Mouse (Mus musculus): ENCODE measurements around the gene Cited4. TPM values are rescaled to one million over a fixed set of nuclear protein-coding genes. Genes with fewer than 3 reads are reported as not detected.

The Cited4 gene
- polyA plus RNA-seq, 1 experiment from 2014 or later, result 1.5 TPM

DNA sequence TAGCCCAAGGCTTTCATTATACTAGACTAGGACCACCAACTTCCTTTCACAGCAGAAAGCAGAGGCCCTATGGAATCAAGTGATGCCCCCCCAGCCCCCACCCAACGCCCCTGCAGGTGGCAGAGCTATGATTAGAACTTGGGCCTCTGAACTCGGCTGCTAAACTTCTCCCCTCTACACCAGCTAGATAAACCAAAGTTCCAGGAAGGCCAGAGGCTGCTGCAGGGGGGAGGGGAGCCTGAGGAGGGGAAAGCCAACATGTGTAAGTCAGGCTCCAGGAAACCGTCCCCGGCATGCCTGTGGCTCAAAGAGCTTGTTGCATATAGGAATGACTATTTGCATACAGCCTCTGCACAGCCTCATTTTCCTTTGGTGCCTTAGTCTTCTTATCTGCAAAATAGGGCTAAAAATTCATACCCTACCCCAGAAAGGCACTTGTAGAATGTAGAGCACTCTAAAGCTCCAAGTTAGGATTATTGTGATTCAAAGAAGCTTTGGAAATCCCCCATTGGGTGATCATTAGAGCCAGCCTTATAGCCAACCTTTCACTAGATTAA is 1.1 kb upstream of the Cited4 start:
- Histone ChIP-seq H3K9me3 (no peaks in the 10 kb centered on the region), H3K27me3 (peaks cover 16% of the 10 kb centered on the region)

DNA sequence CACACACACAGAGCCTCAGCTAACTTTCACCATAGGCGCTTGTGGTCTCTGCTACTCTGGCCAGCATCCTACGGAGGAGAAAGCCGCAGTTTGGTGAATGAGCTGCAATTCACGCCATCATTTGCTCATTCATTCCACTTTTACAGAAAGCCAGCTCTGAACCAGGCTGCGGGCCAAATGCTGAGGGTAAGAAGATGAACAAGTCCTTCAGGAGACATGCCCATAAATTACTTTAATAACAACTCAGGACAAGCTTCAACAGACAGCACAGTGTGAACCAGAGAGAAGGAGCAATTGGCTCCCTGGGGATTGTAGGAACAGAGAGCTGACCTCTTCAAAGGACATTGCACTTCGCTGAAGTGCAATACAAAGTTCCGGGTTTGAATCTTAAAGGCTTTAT is 590 bp upstream of the Cited4 start:
- H3K9ac ChIP-seq, result no peak overlapping the region
- peaks cover 16% of the 10 kb centered on the region for H3K27me3 ChIP-seq
- no peak for ATAC-seq (ENCODE audit: low FRiP score, low read depth)
- H3K4me2 ChIP-seq, result peak overlapping the region; percentile 98; the same call in 1 of the 2 replicates
- H3K27ac ChIP-seq (replicated peaks), result no peak overlapping the region
- no peaks in the 10 kb centered on the region for H3K36me3 ChIP-seq
- WGBS, result 52% methylated on average over 7 of the region's 7 CpGs
- no peaks in the 10 kb centered on the region for H3K9me3 ChIP-seq
- no peak overlapping the region for H3K4me3 ChIP-seq
- peaks cover 18% of the 10 kb centered on the region for H3K4me1 ChIP-seq (replicated peaks)

More for the DNA sequence above, 1.1 kb upstream of the Cited4 start:
- 40% methylated on average over 4 of the region's 4 CpGs for WGBS
- H3K27ac ChIP-seq (replicated peaks), result no peak overlapping the region
- no peak overlapping the region for H3K4me2 ChIP-seq
- H3K36me3 ChIP-seq, result no peaks in the 10 kb centered on the region
- no peak overlapping the region for H3K4me3 ChIP-seq
- ATAC-seq (ENCODE audit: low FRiP score, low read depth), result no peak
- no peak overlapping the region for H3K9ac ChIP-seq
- H3K4me1 ChIP-seq (replicated peaks), result peaks cover 18% of the 10 kb centered on the region

DNA sequence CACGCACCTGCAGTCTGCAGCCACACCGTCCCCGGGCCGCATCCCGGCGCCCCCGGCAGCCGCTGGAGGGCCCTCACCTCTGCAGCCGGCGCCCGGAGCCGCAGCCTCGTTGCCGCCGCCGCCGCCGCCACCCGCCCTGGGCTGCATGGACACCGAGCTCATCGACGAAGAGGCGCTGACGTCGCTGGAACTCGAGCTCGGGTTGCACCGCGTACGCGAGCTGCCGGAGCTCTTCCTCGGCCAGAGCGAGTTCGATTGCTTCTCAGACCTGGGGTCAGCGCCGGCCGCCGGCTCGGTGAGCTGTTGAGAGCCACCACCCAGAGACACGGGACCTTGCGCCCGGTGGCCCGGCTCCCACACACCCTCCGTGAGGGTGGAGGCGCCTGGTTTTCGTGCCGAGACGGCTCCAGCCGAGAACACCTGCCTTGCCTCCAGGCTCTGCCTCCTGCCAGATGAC is 701 bp downstream of the Cited4 start:
- peak; percentile 52 for ATAC-seq (ENCODE audit: low FRiP score, low read depth)
- peaks cover 18% of the 10 kb centered on the region for H3K4me1 ChIP-seq (replicated peaks)
- under 1% methylated on average over 50 of the region's 50 CpGs for WGBS
- no peaks in the 10 kb centered on the region for H3K36me3 ChIP-seq
- peaks cover 16% of the 10 kb centered on the region for H3K27me3 ChIP-seq
- peak overlapping the region; percentile 98 for H3K4me2 ChIP-seq
- peak overlapping the region; percentile 51 for H3K9ac ChIP-seq
- H3K27ac ChIP-seq (replicated peaks), result no peak overlapping the region
- peak overlapping the region; percentile 51 for H3K4me3 ChIP-seq
- no peaks in the 10 kb centered on the region for H3K9me3 ChIP-seq

DNA sequence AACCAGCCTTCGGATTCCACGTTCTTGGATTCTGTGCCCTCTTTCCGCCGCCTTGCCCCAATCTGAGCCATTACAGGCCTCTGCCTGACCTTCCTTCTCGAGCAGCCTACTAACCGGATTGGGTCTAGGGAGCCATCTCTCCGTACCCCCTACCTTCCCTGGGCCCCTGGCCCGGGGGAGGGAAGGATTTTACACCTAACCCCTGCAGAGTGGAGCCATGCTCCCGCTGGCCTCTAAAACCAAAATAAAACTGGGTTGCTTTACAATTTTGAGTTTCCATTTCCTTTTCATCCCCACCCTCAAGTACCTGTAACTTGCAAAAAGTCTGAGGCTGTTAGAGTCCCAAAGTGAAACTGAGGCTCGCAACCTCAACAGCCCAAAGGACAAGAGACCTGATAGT is 1.2 kb downstream of the Cited4 start:
- peaks cover 16% of the 10 kb centered on the region for H3K27me3 ChIP-seq

DNA sequence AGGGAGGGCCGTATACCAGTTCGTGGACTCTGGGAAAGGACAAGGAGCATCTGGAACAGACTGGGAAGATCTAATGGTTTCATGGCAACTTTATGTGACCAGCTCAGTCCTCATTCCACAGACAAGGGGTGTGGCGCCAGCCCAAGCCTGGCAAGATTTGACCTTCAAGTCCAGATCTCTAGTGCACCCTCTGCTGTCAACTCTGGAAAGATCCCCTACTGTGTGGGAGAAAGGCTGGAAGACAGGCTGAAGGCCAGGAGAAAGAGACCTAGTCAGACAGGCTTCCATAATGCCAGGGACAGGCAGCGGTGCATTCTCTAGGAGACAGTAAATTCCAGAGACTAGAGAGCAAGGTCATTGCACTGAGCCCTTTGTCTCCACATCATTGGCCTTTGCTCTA is 2.2 kb downstream of the Cited4 start:
- peaks cover 18% of the 10 kb centered on the region for H3K4me1 ChIP-seq (replicated peaks)
- no peaks in the 10 kb centered on the region for H3K9me3 ChIP-seq
- no peak overlapping the region for H3K9ac ChIP-seq
- no peak overlapping the region for H3K27ac ChIP-seq (replicated peaks)
- H3K36me3 ChIP-seq, result no peaks in the 10 kb centered on the region
- peaks cover 16% of the 10 kb centered on the region for H3K27me3 ChIP-seq
- H3K4me3 ChIP-seq, result no peak overlapping the region
- H3K4me2 ChIP-seq, result no peak overlapping the region
- ATAC-seq (ENCODE audit: low FRiP score, low read depth), result no peak
- WGBS, result 98% methylated on average over 4 of the region's 4 CpGs

More for the DNA sequence above, 1.2 kb downstream of the Cited4 start:
- peak overlapping the region; percentile 98 for H3K4me2 ChIP-seq
- no peak overlapping the region for H3K27ac ChIP-seq (replicated peaks)
- peak overlapping the region; percentile 51 for H3K9ac ChIP-seq
- H3K9me3 ChIP-seq, result no peaks in the 10 kb centered on the region
- 13% methylated on average over 10 of the region's 10 CpGs for WGBS
- peak overlapping the region; percentile 51 for H3K4me3 ChIP-seq
- H3K4me1 ChIP-seq (replicated peaks), result peaks cover 18% of the 10 kb centered on the region
- H3K36me3 ChIP-seq, result no peaks in the 10 kb centered on the region
- no peak for ATAC-seq (ENCODE audit: low FRiP score, low read depth)

DNA sequence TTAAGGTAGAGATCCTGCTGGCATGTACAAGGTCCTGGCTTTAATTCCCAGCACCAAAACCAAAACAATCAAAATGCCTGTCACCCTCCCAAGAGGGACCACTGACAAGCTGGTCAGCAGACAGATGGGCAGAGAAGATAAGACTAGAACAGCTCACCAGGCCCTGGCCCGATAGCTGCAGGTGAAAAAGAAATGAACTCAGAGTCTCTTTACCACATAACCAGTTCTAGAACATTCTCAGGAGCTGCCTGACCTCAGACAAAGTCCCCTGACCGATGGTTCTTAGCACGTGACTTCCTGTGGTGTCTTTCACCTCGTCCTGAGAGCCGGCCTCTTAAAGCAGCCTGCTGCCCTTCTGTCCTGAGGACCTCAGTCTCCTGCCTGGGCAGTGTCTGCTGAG is 3.2 kb downstream of the Cited4 start:
- H3K27ac ChIP-seq (replicated peaks), result no peak overlapping the region
- no peak overlapping the region for H3K4me3 ChIP-seq
- H3K9me3 ChIP-seq, result no peaks in the 10 kb centered on the region
- ATAC-seq (ENCODE audit: low FRiP score, low read depth), result no peak
- WGBS, result 78% methylated on average over 5 of the region's 5 CpGs
- no peak overlapping the region for H3K4me2 ChIP-seq
- H3K9ac ChIP-seq, result no peak overlapping the region
- peaks cover 16% of the 10 kb centered on the region for H3K27me3 ChIP-seq
- H3K4me1 ChIP-seq (replicated peaks), result peaks cover 18% of the 10 kb centered on the region
- no peaks in the 10 kb centered on the region for H3K36me3 ChIP-seq

DNA sequence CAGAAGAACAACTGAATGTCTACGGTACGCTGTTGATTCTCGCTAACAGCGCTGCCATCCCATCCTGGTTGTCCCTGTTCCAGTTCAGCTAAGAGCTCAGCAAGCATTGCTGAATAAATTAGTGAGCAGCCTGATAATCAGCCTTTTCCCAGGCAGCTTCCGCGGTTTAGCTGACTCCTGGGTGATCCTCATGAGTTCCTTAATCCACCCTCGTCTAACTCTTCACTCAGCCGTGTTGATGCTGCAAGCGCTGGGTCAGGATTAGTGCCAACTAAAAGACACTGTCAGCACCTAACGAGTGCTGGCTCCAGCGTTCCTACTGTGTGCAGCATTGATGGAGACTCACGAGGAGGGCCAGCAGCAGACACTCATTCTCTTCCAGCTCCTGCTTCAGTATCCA is 4.7 kb downstream of the Cited4 start:
- peaks cover 16% of the 10 kb centered on the region for H3K27me3 ChIP-seq
- no peak overlapping the region for H3K4me3 ChIP-seq
- H3K4me2 ChIP-seq, result no peak overlapping the region
- H3K9me3 ChIP-seq, result no peaks in the 10 kb centered on the region
- H3K36me3 ChIP-seq, result no peaks in the 10 kb centered on the region
- WGBS, result 52% methylated on average over 12 of the region's 12 CpGs
- no peak for ATAC-seq (ENCODE audit: low FRiP score, low read depth)
- no peak overlapping the region for H3K27ac ChIP-seq (replicated peaks)
- no peak overlapping the region for H3K9ac ChIP-seq
- H3K4me1 ChIP-seq (replicated peaks), result peaks cover 16% of the 10 kb centered on the region

DNA sequence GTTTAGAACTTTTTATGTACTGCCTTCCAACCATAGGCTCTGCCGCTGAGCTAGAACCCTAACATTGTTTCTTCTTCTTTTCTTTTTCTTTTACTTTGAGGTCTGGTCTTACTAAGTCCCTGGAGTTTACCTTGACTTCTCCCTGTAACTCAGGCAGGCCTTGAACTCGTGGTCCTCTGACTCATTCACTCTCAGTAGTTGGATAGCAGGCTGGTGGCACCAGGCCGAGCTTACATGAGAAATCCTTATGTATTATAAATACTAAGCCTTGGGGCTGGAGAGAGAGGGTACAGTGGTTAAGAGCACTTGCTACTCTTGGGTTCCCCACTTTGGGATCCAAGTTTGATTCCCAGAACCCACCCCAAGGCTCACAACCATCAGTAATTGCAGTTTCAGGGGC is 7.2 kb downstream of the Cited4 start:
- no peak overlapping the region for H3K9ac ChIP-seq
- H3K27me3 ChIP-seq, result peaks cover 5% of the 10 kb centered on the region
- H3K4me3 ChIP-seq, result no peak overlapping the region
- no peak overlapping the region for H3K4me2 ChIP-seq
- H3K4me1 ChIP-seq (replicated peaks), result no peaks in the 10 kb centered on the region
- WGBS, result 86% methylated on average over 3 of the region's 3 CpGs
- ATAC-seq (ENCODE audit: low FRiP score, low read depth), result no peak
- no peaks in the 10 kb centered on the region for H3K9me3 ChIP-seq
- no peaks in the 10 kb centered on the region for H3K36me3 ChIP-seq
- no peak overlapping the region for H3K27ac ChIP-seq (replicated peaks)

DNA sequence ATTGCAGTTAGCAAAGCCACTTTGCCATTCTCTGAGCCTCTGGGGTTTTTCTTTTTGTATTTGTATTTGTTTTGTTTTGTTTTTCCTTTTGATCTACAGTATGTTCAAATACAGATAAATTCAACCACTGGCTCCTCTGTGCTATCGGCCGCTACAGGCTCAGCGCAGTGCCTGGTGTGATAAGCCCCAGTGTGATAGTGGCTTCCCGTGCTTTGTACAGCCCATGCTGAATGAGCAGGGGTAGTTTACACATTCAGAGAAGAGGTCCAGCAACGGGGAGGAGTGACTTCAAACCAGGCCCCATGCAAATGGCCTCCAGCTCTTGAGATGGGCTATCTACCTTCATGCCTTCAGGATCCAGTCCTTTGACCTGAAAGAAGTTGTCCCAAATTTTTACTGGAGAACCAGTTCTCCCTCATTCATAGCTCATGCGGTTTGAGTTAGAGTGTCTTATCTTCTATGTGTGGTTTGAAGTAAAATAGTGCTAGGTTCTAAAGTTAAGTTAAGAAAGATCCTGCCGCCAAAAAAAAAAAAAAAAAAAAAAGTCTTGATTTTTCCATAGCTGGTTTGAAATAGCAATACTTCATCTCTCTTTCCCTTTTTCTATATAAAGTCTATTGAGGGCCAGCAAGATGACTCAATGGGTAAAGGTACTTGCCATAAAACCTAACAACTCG is 8.5 kb downstream of the Cited4 start:
- WGBS, result 86% methylated on average over 8 of the region's 8 CpGs

DNA sequence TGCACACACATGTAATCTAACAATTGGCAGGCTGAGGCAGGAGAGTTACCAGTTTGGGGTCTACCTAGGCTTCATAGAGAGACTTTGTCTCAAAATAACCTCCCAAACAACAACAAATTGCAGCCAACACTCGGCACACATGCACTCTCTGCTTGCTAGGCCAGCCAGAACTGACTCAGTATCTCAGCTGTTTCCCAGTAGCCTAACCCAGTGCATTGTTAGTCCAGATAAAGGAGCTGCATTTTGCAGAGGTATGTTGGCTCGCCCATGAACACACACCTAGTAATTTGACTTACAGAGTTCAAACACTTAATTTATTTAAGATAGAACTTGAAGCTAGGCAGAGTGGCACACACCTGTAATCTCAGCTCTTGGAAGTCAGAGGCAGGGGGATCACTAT is 9.3 kb downstream of the Cited4 start:
- Histone ChIP-seq H3K4me1 (replicated peaks) (no peaks in the 10 kb centered on the region), H3K4me2 (no peak overlapping the region), H3K36me3 (no peaks in the 10 kb centered on the region), H3K27me3 (no peaks in the 10 kb centered on the region; the same call in 1 of the 2 replicates), H3K9ac (no peak overlapping the region), H3K4me3 (no peak overlapping the region), H3K27ac (replicated peaks) (no peak overlapping the region), H3K9me3 (no peaks in the 10 kb centered on the region)
- WGBS, result 86% methylated on average over 2 of the region's 2 CpGs
- no peak for ATAC-seq (ENCODE audit: low FRiP score, low read depth)

More for the DNA sequence above, 8.5 kb downstream of the Cited4 start:
- no peak for ATAC-seq (ENCODE audit: low FRiP score, low read depth)
- Histone ChIP-seq H3K4me1 (replicated peaks) (no peaks in the 10 kb centered on the region), H3K27me3 (no peaks in the 10 kb centered on the region; the same call in 1 of the 2 replicates), H3K9me3 (no peaks in the 10 kb centered on the region), H3K9ac (no peak overlapping the region), H3K36me3 (no peaks in the 10 kb centered on the region), H3K27ac (replicated peaks) (no peak overlapping the region), H3K4me2 (no peak overlapping the region), H3K4me3 (no peak overlapping the region)

DNA sequence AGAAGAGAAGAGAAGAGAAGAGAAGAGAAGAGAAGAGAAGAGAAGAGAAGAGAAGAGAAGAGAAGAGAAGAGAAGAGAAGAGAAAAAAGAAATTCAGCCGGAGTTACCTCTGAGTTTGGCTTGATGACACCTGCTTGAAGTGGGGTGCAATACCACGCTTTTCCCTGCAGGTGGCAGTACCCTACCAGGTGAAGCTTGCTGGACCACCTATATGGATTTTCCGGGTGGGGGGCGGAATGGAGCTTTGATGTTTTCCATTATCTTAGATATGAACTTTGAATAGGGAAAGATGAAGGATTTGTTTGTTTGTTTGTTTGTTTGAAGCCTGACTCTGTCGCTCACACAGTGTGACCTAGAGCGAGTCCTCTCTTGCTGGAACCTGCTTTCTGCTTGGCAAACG is 14.6 kb downstream of the Cited4 start:
- Histone ChIP-seq H3K27me3 (no peaks in the 10 kb centered on the region), H3K27ac (replicated peaks) (no peak overlapping the region), H3K9me3 (no peaks in the 10 kb centered on the region), H3K36me3 (no peaks in the 10 kb centered on the region), H3K4me2 (no peak overlapping the region), H3K4me3 (no peak overlapping the region), H3K9ac (no peak overlapping the region), H3K4me1 (replicated peaks) (no peaks in the 10 kb centered on the region)
- ATAC-seq (ENCODE audit: low FRiP score, low read depth), result no peak
- WGBS, result 62% methylated on average over 7 of the region's 7 CpGs

DNA sequence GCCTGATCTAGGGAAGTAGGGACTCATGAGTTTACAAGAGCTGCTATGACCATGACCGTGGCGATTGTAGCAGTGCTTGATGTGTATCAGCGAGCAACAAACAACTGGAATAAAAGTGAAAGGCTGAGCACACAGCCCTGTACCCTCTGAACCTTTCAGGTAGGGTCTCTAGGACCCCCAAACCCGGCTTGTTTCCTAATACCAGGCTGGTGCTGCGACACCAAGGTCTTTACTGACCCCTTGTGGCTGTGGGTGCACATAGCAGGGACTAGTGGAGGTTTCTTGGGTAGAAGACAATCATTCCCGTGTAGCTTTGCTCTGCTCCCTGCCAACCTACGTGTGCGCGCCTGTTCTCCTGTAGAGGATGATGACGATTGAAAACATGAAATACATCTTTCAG is 15.8 kb downstream of the Cited4 start:
- Histone ChIP-seq H3K4me3 (no peak overlapping the region), H3K9me3 (no peaks in the 10 kb centered on the region), H3K4me2 (no peak overlapping the region), H3K9ac (no peak overlapping the region), H3K4me1 (replicated peaks) (no peaks in the 10 kb centered on the region), H3K27ac (replicated peaks) (no peak overlapping the region), H3K36me3 (no peaks in the 10 kb centered on the region), H3K27me3 (no peaks in the 10 kb centered on the region)
- ATAC-seq (ENCODE audit: low FRiP score, low read depth), result 0 out of 2 replicates have a peak, but pooled peaks have one; percentile 19
- 39% methylated on average over 10 of the region's 10 CpGs for WGBS

Data from hindbrain, embryonic 15.5 days (tissue).